Mouse (Mus musculus): ENCODE results near the gene Tmeff1. TPM values are rescaled to one million over a fixed set of nuclear protein-coding genes. Genes with fewer than 3 reads are reported as not detected.

Tmeff1 gene
- polyA plus RNA-seq, 1 experiment: 107 TPM

DNA sequence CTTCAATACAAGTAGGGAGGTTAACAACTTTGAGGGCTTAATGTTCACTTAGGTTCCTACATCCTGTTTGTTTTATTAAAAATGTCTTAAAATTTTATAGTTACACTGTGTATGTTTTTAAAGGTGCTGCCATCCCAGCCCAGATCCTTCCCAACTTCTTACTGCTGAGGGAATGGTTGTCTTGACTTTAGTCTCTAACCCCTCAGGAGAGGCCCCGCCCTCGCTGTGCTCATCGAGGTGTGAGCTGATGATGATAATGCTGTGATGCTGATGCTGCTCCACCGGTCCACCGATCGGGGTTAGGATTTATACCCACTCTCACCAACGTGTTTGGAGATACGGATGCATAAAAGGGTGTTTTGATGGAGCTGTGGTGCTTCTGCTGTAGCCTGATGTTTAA, 23.1 kb upstream of the Tmeff1 start:
- DNase-seq (ENCODE audit: extremely low spot score in 1 of 2, low spot score in 1 of 2): no peak

GRCm38 (mm10) chr4:48564962-48565361, 20.0 kb upstream of the Tmeff1 start:
- DNase-seq (ENCODE audit: extremely low spot score in 1 of 2, low spot score in 1 of 2): no peak

GRCm38 (mm10) chr4:48576361-48576760, 8.6 kb upstream of the Tmeff1 start:
- DNase-seq (ENCODE audit: extremely low spot score in 1 of 2, low spot score in 1 of 2): no peak

- DNase-seq (ENCODE audit: extremely low spot score in 1 of 2, low spot score in 1 of 2): no peak
Measured at GRCm38 (mm10) chr4:48577831-48578230, 7.1 kb upstream of the Tmeff1 start.

GRCm38 (mm10) chr4:48578399-48578798, 6.6 kb upstream of the Tmeff1 start:
- no peak for DNase-seq (ENCODE audit: extremely low spot score in 1 of 2, low spot score in 1 of 2)

DNA sequence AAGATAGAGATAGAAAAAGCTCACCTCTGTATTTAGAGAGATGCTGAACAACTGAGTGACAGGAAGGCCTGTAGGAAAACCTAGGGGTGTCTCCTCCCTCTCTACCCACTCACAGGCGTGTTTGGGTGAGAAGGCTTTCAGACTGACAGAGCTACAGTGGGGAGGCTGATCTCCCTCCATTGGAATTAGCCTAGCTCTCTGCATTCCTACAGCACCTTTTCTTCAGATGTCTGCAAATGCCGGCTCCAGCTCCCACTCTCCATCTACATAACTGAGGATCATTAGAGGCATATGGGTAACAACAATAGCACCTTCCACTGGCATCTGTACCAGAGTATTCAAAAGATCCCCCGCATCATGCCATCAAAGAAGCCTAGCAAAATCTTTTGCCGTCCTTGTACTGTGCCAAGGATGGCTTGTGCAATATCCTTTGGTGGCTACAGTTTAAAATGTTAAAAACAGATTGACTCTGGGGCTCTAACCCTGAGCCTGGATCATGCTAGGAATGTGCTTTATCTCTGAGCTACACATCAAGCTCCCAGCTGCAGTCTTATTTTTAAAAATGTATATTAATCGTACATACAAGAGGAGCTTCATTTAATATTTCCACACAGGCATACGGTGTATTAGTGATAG, 5.4 kb upstream of the Tmeff1 start:
- no peak for DNase-seq (ENCODE audit: extremely low spot score in 1 of 2, low spot score in 1 of 2)

GRCm38 (mm10) chr4:48581201-48581600, 3.8 kb upstream of the Tmeff1 start:
- no peak for DNase-seq (ENCODE audit: extremely low spot score in 1 of 2, low spot score in 1 of 2)

DNA sequence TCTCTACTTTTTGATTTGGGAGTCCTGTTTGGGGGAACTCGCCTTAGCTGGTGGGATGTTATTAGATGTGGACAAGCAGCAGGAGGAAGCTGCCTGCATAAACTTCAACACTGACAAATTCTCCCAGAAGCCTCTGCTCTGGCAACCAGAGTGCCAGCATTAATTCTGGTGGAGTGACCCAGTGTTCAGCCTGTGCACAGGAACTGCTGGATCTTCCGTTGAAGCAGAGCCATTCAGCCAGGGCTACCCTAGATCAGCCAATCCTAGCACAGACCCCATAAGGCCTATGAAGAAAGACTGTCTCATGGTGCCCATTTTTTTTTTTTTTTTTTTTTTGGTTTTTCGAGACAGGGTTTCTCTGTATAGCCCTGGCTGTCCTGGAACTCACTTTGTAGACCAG, 3.0 kb upstream of the Tmeff1 start:
- no peak for DNase-seq (ENCODE audit: extremely low spot score in 1 of 2, low spot score in 1 of 2)

- DNase-seq (ENCODE audit: extremely low spot score in 1 of 2, low spot score in 1 of 2): no peak
Measured at GRCm38 (mm10) chr4:48582941-48583340, 2.0 kb upstream of the Tmeff1 start.

GRCm38 (mm10) chr4:48585241-48586098, 496 bp downstream of the Tmeff1 start:
- DNase-seq (ENCODE audit: extremely low spot score in 1 of 2, low spot score in 1 of 2): no peak

DNA sequence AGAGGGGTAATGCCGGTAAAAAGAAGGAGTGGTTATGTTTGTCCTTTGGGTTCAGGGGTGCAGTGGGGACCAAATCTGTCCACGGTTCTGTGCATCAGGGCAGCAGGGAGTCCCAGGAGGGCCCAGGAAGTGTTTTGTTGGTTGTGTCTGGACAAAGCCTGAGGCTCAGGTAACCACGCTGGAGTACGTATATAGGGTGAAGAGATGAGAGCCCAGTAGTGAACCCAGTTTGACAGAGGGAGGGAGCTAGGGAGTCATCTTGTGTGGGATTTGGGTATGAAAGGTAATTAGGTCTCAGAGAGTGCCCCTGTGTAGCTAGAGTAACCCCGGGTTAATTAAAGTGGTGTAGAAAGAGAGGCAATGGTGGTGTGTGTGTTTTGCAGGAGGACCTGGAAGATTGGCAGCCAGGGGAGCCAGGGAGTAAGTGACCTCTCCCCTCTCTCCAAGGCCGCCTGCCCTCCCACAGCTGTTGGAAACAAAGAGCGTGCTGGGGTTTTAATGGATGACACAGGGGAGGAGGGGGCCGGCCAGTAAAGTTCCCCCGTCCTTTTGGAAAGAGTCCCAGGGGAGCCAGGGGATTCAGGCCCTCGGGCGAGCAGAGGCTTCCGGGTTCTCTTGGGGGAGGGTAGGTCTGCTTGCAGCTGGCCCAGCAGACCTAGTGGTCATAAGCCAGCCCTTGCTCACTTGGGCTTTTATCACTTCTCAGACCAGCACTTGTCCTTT, 1.3 kb downstream of the Tmeff1 start:
- no peak for DNase-seq (ENCODE audit: extremely low spot score in 1 of 2, low spot score in 1 of 2)

GRCm38 (mm10) chr4:48587526-48587925, 2.6 kb downstream of the Tmeff1 start:
- DNase-seq (ENCODE audit: extremely low spot score in 1 of 2, low spot score in 1 of 2): no peak

GRCm38 (mm10) chr4:48588576-48588975, 3.6 kb downstream of the Tmeff1 start:
- DNase-seq (ENCODE audit: extremely low spot score in 1 of 2, low spot score in 1 of 2): no peak

GRCm38 (mm10) chr4:48590862-48591261, 5.9 kb downstream of the Tmeff1 start:
- DNase-seq (ENCODE audit: extremely low spot score in 1 of 2, low spot score in 1 of 2): no peak

DNA sequence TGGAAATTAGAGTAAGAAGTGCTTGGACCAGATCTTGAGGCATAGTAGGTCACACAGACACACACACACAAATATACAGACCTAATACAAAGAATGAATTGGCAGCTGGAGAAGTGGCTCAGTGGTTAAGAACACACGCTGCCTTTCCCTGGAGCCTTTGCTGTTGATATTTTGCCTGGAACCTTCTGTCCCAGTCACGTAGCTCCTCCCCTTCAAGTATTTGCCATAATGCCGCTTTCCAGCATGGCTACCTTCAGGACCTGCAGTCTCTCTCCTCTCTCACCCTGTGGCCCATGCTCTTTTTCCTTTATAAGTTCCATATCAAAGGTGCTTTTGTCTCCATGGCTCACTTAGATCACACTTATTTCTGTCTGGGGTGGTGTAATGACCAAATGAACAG, 6.4 kb downstream of the Tmeff1 start:
- no peak for DNase-seq (ENCODE audit: extremely low spot score in 1 of 2, low spot score in 1 of 2)

DNA sequence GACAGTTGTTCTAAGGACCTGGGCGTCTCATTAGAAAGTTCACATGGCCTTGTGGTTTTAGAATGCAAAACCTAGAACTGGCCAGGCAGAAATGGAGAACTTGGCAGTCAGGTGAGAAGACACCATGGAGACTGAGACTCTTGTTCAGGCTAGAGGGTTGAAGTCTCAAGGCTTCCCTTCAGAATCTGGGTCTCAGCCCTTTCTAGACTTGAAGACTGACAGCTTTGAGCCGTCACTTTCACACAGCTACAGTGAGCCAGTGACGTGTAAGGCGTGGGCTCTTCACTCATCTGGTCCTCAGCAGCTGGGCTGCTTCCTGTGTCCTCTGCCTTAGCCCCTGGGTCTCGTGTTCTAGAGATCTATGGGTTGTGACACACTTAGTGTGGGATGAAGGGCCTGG, 7.4 kb downstream of the Tmeff1 start:
- DNase-seq (ENCODE audit: extremely low spot score in 1 of 2, low spot score in 1 of 2): no peak

DNA sequence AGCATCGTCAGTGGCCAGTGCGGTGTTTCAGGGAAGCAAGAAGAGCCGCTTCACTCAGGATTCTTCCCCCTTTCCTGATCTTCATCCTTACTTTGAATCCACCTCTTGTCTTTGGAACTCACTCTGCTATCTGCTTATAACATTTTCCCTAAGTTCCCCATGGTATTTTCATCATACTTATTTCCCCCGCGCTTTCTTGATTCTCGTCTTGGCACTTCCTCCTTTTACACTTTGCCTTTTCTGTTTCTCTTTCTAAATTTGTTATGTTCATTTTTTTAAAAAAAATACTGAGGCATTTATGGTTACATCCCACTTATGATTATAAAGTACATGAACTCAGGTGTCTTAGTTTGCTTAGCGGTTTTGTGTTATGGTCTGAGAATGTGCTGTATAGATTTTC, 7.9 kb downstream of the Tmeff1 start:
- no peak for DNase-seq (ENCODE audit: extremely low spot score in 1 of 2, low spot score in 1 of 2)

- DNase-seq (ENCODE audit: extremely low spot score in 1 of 2, low spot score in 1 of 2): no peak
Measured at GRCm38 (mm10) chr4:48596111-48596510, 11.1 kb downstream of the Tmeff1 start.

- DNase-seq (ENCODE audit: extremely low spot score in 1 of 2, low spot score in 1 of 2): peak in 1 of 2 experiments; percentile 25
Measured at GRCm38 (mm10) chr4:48605650-48606049, 20.7 kb downstream of the Tmeff1 start.

DNA sequence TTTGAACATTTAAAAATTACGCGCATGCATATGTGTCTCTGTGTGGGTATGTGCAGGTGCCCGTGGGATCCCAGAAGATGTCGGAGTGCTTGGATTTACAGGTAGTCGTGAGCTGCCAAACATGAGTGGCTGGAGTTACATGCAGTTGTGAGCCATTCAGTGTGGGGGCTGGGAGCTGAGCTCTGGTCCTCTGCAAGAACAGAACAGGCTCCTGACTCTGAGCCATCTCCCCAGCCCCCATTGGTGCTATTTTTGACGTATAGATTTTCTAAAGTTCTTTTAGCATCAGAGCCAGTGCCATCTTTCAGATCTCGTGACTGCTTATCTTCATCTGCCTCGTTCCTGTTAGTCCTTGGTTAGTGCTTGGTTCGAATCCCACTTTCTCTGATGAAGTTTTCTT, 24.5 kb downstream of the Tmeff1 start:
- peak in 1 of 2 experiments; percentile 56 for DNase-seq (ENCODE audit: extremely low spot score in 1 of 2, low spot score in 1 of 2)

DNA sequence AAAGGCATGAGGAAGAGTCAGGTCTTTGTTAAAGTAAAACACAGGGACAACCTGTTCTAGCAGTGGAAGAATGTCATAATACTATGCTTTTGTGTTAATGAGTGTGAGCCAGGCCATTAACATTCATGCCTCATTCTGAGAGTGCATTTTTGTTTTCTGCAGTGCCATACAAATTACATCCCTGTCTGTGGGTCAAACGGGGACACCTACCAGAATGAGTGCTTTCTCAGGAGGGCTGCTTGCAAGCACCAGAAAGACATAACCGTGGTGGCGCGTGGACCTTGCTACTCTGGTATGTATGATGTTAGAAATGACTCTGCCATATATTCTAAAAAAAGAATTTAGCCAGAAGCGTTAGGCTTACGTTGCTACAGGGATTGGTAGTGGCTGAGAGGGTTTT, 25.3 kb downstream of the Tmeff1 start:
- DNase-seq (ENCODE audit: extremely low spot score in 1 of 2, low spot score in 1 of 2): no peak

Measured in frontal cortex, adult 2 months (tissue).